ENCODE assay signal across 10 mouse cellular contexts in genomic region chr17:29488257-29488977, GRCm38 (mm10). TPM values are rescaled to one million over a fixed set of nuclear protein-coding genes. Genes with fewer than 3 reads are reported as not detected.
DNase-seq lines count a peak whose midpoint lies in the region; ATAC-seq and TF ChIP-seq lines count a peak whose summit lies in the region.
"Had no signal": no experiment of that assay in that cellular context is flagged by ENCODE, and none has a peak within 500 bp of the region (broad histone marks: within the 10 kb centered on the region; RNA-seq: fewer than 3 reads in every experiment).

No protein-coding gene starts in this region.

- H3K4me1 ChIP-seq in hindbrain, embryonic 10.5 days (replicated peaks): peaks cover 34% of the 10 kb centered on the region
- H3K4me1 ChIP-seq in hindbrain, embryonic 14.5 days (replicated peaks; ENCODE audit: control insufficient read depth, insufficient read depth, low read length): peaks cover 16% of the 10 kb centered on the region
- H3K4me1 ChIP-seq in CH12.LX (ENCODE audit: control insufficient read depth in 1 of 2, insufficient read depth in 2 of 2): peaks cover 6 to 37% of the 10 kb centered on the region in 2 experiments; a peak in 3 of 4 replicates
- no peaks in the 10 kb centered on the region for H3K4me1 ChIP-seq in brown adipose tissue, adult 24 weeks (ENCODE audit: control insufficient read depth, insufficient read depth, insufficient read length, low read length)
- H3K4me1 ChIP-seq in liver, embryonic 12.5 days: peaks cover 57% of the 10 kb centered on the region

- H3K9ac ChIP-seq in hindbrain, embryonic 14.5 days: no peak overlapping the region
- peak overlapping the region; percentile 90 for H3K9ac ChIP-seq in CH12.LX (ENCODE audit: insufficient read depth, low read depth)
- peak overlapping the region; percentile 94 for H3K9ac ChIP-seq in liver, embryonic 12.5 days

- peaks cover 1% of the 10 kb centered on the region for H3K36me3 ChIP-seq in hindbrain, embryonic 10.5 days
- H3K36me3 ChIP-seq in hindbrain, embryonic 14.5 days (replicated peaks; ENCODE audit: control insufficient read depth, insufficient read depth): no peaks in the 10 kb centered on the region
- peaks cover 5 to 23% of the 10 kb centered on the region in 2 experiments for H3K36me3 ChIP-seq in CH12.LX (replicated peaks in 1 of 2; ENCODE audit: control insufficient read depth in 1 of 2, insufficient read depth in 1 of 2, low read length in 1 of 2)
- H3K36me3 ChIP-seq in liver, embryonic 12.5 days: peaks cover 26% of the 10 kb centered on the region

- peaks cover 29% of the 10 kb centered on the region for H3K79me2 ChIP-seq in CH12.LX (replicated peaks; ENCODE audit: control insufficient read depth, extremely low read depth, insufficient read depth, poor library complexity, severe bottlenecking)

- peak overlapping the region; percentile 98 for H3K27ac ChIP-seq in hindbrain, embryonic 10.5 days
- H3K27ac ChIP-seq in hindbrain, embryonic 14.5 days: no peak overlapping the region
- H3K27ac ChIP-seq in CH12.LX (ENCODE audit: insufficient read depth, low read depth): peak overlapping the region; percentile 80
- H3K27ac ChIP-seq in brown adipose tissue, adult 24 weeks (replicated peaks; ENCODE audit: low read depth, low read length): peak overlapping the region; percentile 1; the same call in 1 of the 2 replicates
- H3K27ac ChIP-seq in liver, embryonic 12.5 days: peak overlapping the region; percentile 96
- H3K27ac ChIP-seq: left cerebral cortex, adult 2 months had no signal

- no peak overlapping the region for H3K4me2 ChIP-seq in hindbrain, embryonic 14.5 days (replicated peaks)
- H3K4me2 ChIP-seq in CH12.LX (ENCODE audit: insufficient read depth, low read depth, poor library complexity, severe bottlenecking): peak overlapping the region; percentile 75; the same call in 1 of the 2 replicates
- peak overlapping the region; percentile 92 for H3K4me2 ChIP-seq in liver, embryonic 12.5 days

- no peaks in the 10 kb centered on the region for H3K27me3 ChIP-seq in hindbrain, embryonic 10.5 days (ENCODE audit: insufficient read depth, poor library complexity, severe bottlenecking)
- no peaks in the 10 kb centered on the region for H3K27me3 ChIP-seq in hindbrain, embryonic 14.5 days (ENCODE audit: control insufficient read depth, insufficient read depth, low read length)
- H3K27me3 ChIP-seq in CH12.LX (replicated peaks): no peaks in the 10 kb centered on the region
- H3K27me3 ChIP-seq in liver, embryonic 12.5 days (replicated peaks): no peaks in the 10 kb centered on the region
- H3K27me3 ChIP-seq: Patski had no signal

- H3K9me3 ChIP-seq in hindbrain, embryonic 10.5 days: 0 out of 2 replicates have a peak, but pooled peaks cover under 1% of the 10 kb centered on the region
- no peaks in the 10 kb centered on the region for H3K9me3 ChIP-seq in hindbrain, embryonic 14.5 days (ENCODE audit: control insufficient read depth, low read length)
- peaks cover 3% of the 10 kb centered on the region for H3K9me3 ChIP-seq in CH12.LX (replicated peaks; ENCODE audit: low read length)
- 0 out of 2 replicates have a peak, but pooled peaks cover 4% of the 10 kb centered on the region for H3K9me3 ChIP-seq in liver, embryonic 12.5 days (replicated peaks)

- TF ChIP-seq CTCF in CH12.LX (conservative IDR thresholded peaks at IDR 0.05 in 1 of 2, IDR thresholded peaks at IDR 0.05 in 1 of 2; ENCODE audit: low read depth in 2 of 2, low read length in 2 of 2): no peak

- TF ChIP-seq EP300 in CH12.LX (IDR thresholded peaks at IDR 0.05; ENCODE audit: low read length): no peak

- no peak for ATAC-seq in hindbrain, embryonic 14.5 days (ENCODE audit: low FRiP score)
- ATAC-seq in liver, embryonic 12.5 days: no peak
- ATAC-seq: Patski had no signal

- in situ Hi-C loops in CH12.LX (cut with MboI; ENCODE audit: low pct_ligation_motif_present, low pct_unique_long_range_greater_than_20kb, low sequenced_read_pairs): no loop called here

- peak overlapping the region; percentile 94; the same call in 1 of the 2 replicates for H3K4me3 ChIP-seq in hindbrain, embryonic 10.5 days
- H3K4me3 ChIP-seq in hindbrain, embryonic 14.5 days (replicated peaks; ENCODE audit: low read length): no peak overlapping the region
- H3K4me3 ChIP-seq in CH12.LX (replicated peaks in 1 of 3; ENCODE audit: low read depth in 2 of 3, low read length in 2 of 3, poor library complexity in 1 of 3): no peak overlapping the region
- H3K4me3 ChIP-seq in brown adipose tissue, adult 24 weeks (ENCODE audit: insufficient read depth, low read depth, low read length): no peak overlapping the region
- H3K4me3 ChIP-seq in liver, embryonic 12.5 days: peak overlapping the region; percentile 100

- DNase-seq in hindbrain, embryonic 10.5 days (ENCODE audit: low spot score): no peak
- DNase-seq in hindbrain, embryonic 14.5 days (ENCODE audit: low spot score): no peak
- no peak for DNase-seq in CH12.LX (ENCODE audit: extremely low read depth)
- no peak for DNase-seq in ovary, postnatal 14 days (ENCODE audit: low spot score)
- no peak for DNase-seq in right cerebral cortex, adult 18-20 months
- DNase-seq in urinary bladder, postnatal 36 days (ENCODE audit: low spot score in 2 of 2): no peak

- 79% methylated on average over 8 of the region's 8 CpGs for WGBS in hindbrain, embryonic 10.5 days
- 71% methylated on average over 8 of the region's 8 CpGs for WGBS in hindbrain, embryonic 14.5 days
- 72% methylated on average over 8 of the region's 8 CpGs for WGBS in liver, embryonic 12.5 days (ENCODE audit: insufficient replicate concordance)

- dilution Hi-C loops in CH12.LX (cut with MboI; ENCODE audit: extremely low pct_ligation_motif_present, extremely low pct_unique_long_range_greater_than_20kb, low sequenced_read_pairs): no loop called here

- TF ChIP-seq POLR2A in CH12.LX (IDR thresholded peaks at IDR 0.05; ENCODE audit: low read depth, low read length): no peak

- no peak for TF ChIP-seq RAD21 in CH12.LX (IDR thresholded peaks at IDR 0.05; ENCODE audit: low read depth, low read length)

TF ChIP-seq in CH12.LX, 34 proteins besides CTCF, POLR2A, EP300 and RAD21:
- no peak for TF ChIP-seq MAFK (IDR thresholded peaks at IDR 0.05; ENCODE audit: insufficient replicate concordance, low read length)
- no peak for TF ChIP-seq MEF2A (IDR thresholded peaks at IDR 0.05; ENCODE audit: borderline replicate concordance, low read depth, low read length)
- no peak for TF ChIP-seq NELFE (IDR thresholded peaks at IDR 0.05; ENCODE audit: low read depth, low read length)
- no peak for TF ChIP-seq SIN3A (IDR thresholded peaks at IDR 0.05; ENCODE audit: low read length)
- no peak for TF ChIP-seq GABPA (IDR thresholded peaks at IDR 0.05; ENCODE audit: insufficient replicate concordance, low read depth, low read length)
- TF ChIP-seq RCOR1 (conservative IDR thresholded peaks at IDR 0.05; ENCODE audit: low read depth, low read length): no peak
- TF ChIP-seq ETS1 (conservative IDR thresholded peaks at IDR 0.05; ENCODE audit: low read depth, low read length): no peak
- no peak for TF ChIP-seq ZNF384 (IDR thresholded peaks at IDR 0.05; ENCODE audit: low read depth, low read length)
TF ChIP-seq in CH12.LX: peak in this region for 0.

RNA-seq across cellular contexts. Expression of gene Pim1, which starts 2.1 kb away (rescaled TPM):
- 25.0 and 30.5 TPM in 2 replicates for polyA plus RNA-seq in hindbrain, embryonic 10.5 days (2016; fragmentation: Nextera tagmentation; extraction: Ambion mirVana)
- 6.4 and 7.8 TPM in 2 replicates for polyA plus RNA-seq in hindbrain, embryonic 14.5 days (2014; fragmentation: Nextera tagmentation; extraction: Ambion mirVana)
- total RNA-seq in CH12.LX (2012; rRNA removed) (141 and 178 TPM in 2 replicates), CH12.LX (2014; rRNA removed) (72.7 and 75.8 TPM in 2 replicates)
- polyA plus RNA-seq in CH12.LX (2012; ENCODE audit: insufficient read length, low read depth): 121 and 133 TPM in 2 replicates
- polyA plus RNA-seq in brown adipose tissue, adult 24 weeks (2012; ENCODE audit: insufficient read depth, insufficient read length, missing spikeins): 77.0 and 152 TPM in 2 replicates
- polyA plus RNA-seq in liver, embryonic 12.5 days (2016; fragmentation: Nextera tagmentation; extraction: Ambion mirVana): 112 and 114 TPM in 2 replicates

Comparison
In these comparisons a context has a peak if more than half of its experiments do, and no peak if none do; other contexts are left out.
1. H3K4me3 ChIP-seq: peak in hindbrain, embryonic 10.5 days (single experiment) and liver, embryonic 12.5 days (single experiment); none in hindbrain, embryonic 14.5 days (single experiment), CH12.LX (0 of 3) and brown adipose tissue, adult 24 weeks (single experiment).